Mouse (Mus musculus) C2C12 (cell line): Measurements from ENCODE around the gene Il4. TPM values are rescaled to one million over a fixed set of nuclear protein-coding genes. Genes with fewer than 3 reads are reported as not detected.

ENCODE experiments used
- H3K27me3 ChIP-seq: one replicate; pipeline ENCODE4 v1.6.1; 2011; ENCODE audit not compliant: control insufficient read depth, insufficient read depth, insufficient read length
- H3K36me3 ChIP-seq: one replicate; pipeline ENCODE4 v1.6.1; 2011; ENCODE audit not compliant: control insufficient read depth, insufficient read depth
- H3K4me3 ChIP-seq: one replicate; pipeline ENCODE4 v1.5.1; 2011; ENCODE audit warnings: mild to moderate bottlenecking, control low read depth; ENCODE audit not compliant: poor library complexity, insufficient read depth, severe bottlenecking
- H3K79me2 ChIP-seq: one replicate; pipeline ENCODE4 v1.6.1; 2011; ENCODE audit not compliant: control insufficient read depth, insufficient read depth
- H3K79me3 ChIP-seq: one replicate; pipeline ENCODE4 v1.6.1; 2011; ENCODE audit warnings: low read depth, control low read depth
- H3ac ChIP-seq: one replicate; pipeline ENCODE3; 2011; ENCODE audit warnings: low read depth; ENCODE audit not compliant: control insufficient read depth, insufficient read length
- CEBPB ChIP-seq: IDR thresholded peaks from one replicate; pipeline ENCODE4 v1.6.1; 2011; ENCODE audit warnings: low read depth, mild to moderate bottlenecking, control low read depth, moderate library complexity
- CTCF ChIP-seq: IDR thresholded peaks from one replicate; pipeline ENCODE4 v1.5.1; 2011; ENCODE audit not compliant: control insufficient read depth, insufficient read depth, insufficient read length
- FOSL1 ChIP-seq: IDR thresholded peaks from one replicate; pipeline ENCODE4 v1.8.0; 2011; ENCODE audit warnings: mild to moderate bottlenecking, low read length; ENCODE audit not compliant: poor library complexity, insufficient read depth, severe bottlenecking
- MAX ChIP-seq: IDR thresholded peaks from one replicate; pipeline ENCODE4 v1.6.1; 2011; ENCODE audit warnings: mild to moderate bottlenecking, control low read depth
- MYOD1 ChIP-seq: IDR thresholded peaks from one replicate; pipeline ENCODE4 v1.6.1; 2011; ENCODE audit warnings: low read depth; ENCODE audit not compliant: control insufficient read depth, insufficient read length
- MYOG ChIP-seq: IDR thresholded peaks from one replicate; pipeline ENCODE4 v1.6.1; 2011; ENCODE audit not compliant: control insufficient read depth, insufficient read length; ENCODE audit errors: extremely low read depth
- USF1 ChIP-seq: IDR thresholded peaks from one replicate; pipeline ENCODE4 v1.6.1; 2011; ENCODE audit warnings: low read depth, mild to moderate bottlenecking, control low read depth, moderate library complexity
- polyA plus RNA-seq: library from polyadenylated mRNA; unstranded; fragments of >200 nt; fragmentation: generic; extraction: Trizol; gene quantifications from one replicate; pipeline ENCODE4 v1.2.1, GENCODE M21; 2012; ENCODE audit warnings: missing spikeins

Gene Il4
- polyA plus RNA-seq, 1 experiment: not detected

GRCm38 (mm10) chr11:53637803-53638260, 19.4 kb upstream of the Il4 start:
- H3K79me3 ChIP-seq: no peaks in the 10 kb centered on the region
- H3K79me2 ChIP-seq: no peaks in the 10 kb centered on the region
- peaks cover 11% of the 10 kb centered on the region for H3K27me3 ChIP-seq
- H3ac ChIP-seq: no peak overlapping the region
- no peak overlapping the region for H3K4me3 ChIP-seq
- no peaks in the 10 kb centered on the region for H3K36me3 ChIP-seq
- TF ChIP-seq FOSL1: no peak
- no peak for TF ChIP-seq MYOD1
- no peak for TF ChIP-seq MAX
- TF ChIP-seq MYOG: no peak
- no peak for TF ChIP-seq CEBPB
- no peak for TF ChIP-seq CTCF
- no peak for TF ChIP-seq USF1

GRCm38 (mm10) chr11:53637046-53637802, 18.8 kb upstream of the Il4 start:
- Histone ChIP-seq H3K27me3 (peaks cover 11% of the 10 kb centered on the region), H3K79me3 (no peaks in the 10 kb centered on the region), H3K36me3 (no peaks in the 10 kb centered on the region), H3K4me3 (no peak overlapping the region), H3ac (no peak overlapping the region), H3K79me2 (no peaks in the 10 kb centered on the region)
- TF ChIP-seq MYOD1 (no peak), FOSL1 (no peak), CTCF (no peak), USF1 (no peak), CEBPB (no peak), MYOG (no peak), MAX (no peak)

- Histone ChIP-seq H3K79me3 (no peaks in the 10 kb centered on the region), H3ac (no peak overlapping the region), H3K4me3 (no peak overlapping the region)
Observed at GRCm38 (mm10) chr11:53636183-53636646, 17.7 kb upstream of the Il4 start.

GRCm38 (mm10) chr11:53635590-53636182, 17.2 kb upstream of the Il4 start:
- TF ChIP-seq FOSL1 (no peak), MYOD1 (no peak), CTCF (no peak), MAX (no peak), CEBPB (no peak), USF1 (no peak), MYOG (no peak)
- no peak overlapping the region for H3K4me3 ChIP-seq
- H3K79me3 ChIP-seq: no peaks in the 10 kb centered on the region
- no peaks in the 10 kb centered on the region for H3K36me3 ChIP-seq
- H3K27me3 ChIP-seq: peaks cover 10% of the 10 kb centered on the region
- no peaks in the 10 kb centered on the region for H3K79me2 ChIP-seq
- H3ac ChIP-seq: no peak overlapping the region

More at GRCm38 (mm10) chr11:53636183-53636646, 17.7 kb upstream of the Il4 start:
- Histone ChIP-seq H3K27me3 (peaks cover 11% of the 10 kb centered on the region), H3K36me3 (no peaks in the 10 kb centered on the region), H3K79me2 (no peaks in the 10 kb centered on the region)
- no peak for TF ChIP-seq USF1
- no peak for TF ChIP-seq MYOG
- no peak for TF ChIP-seq MYOD1
- TF ChIP-seq CEBPB: no peak
- no peak for TF ChIP-seq MAX
- TF ChIP-seq CTCF: no peak
- no peak for TF ChIP-seq FOSL1

- no peak within 1 kb of the TSS for H3K4me3 ChIP-seq
- TF ChIP-seq USF1: no peak
- TF ChIP-seq CEBPB: no peak
- no peak for TF ChIP-seq MAX
- TF ChIP-seq CTCF: no peak
- TF ChIP-seq MYOD1: no peak
- TF ChIP-seq MYOG: no peak
- TF ChIP-seq FOSL1: no peak
- H3K36me3 ChIP-seq: no peaks in the 10 kb centered on the region
- H3K79me3 ChIP-seq: no peaks in the 10 kb centered on the region
- H3K27me3 ChIP-seq: peaks cover 5% of the 10 kb centered on the region
- H3K79me2 ChIP-seq: no peaks in the 10 kb centered on the region
- H3ac ChIP-seq: no peak within 1 kb of the TSS
Observed at GRCm38 (mm10) chr11:53634556-53634955, 16.1 kb upstream of the Il4 start, which contains the start of gene Il13. Gene Il13 (minus strand): TSS chr11:53634702.

GRCm38 (mm10) chr11:53633644-53634043, 15.2 kb upstream of the Il4 start:
- no peak for TF ChIP-seq MYOD1
- TF ChIP-seq FOSL1: no peak
- TF ChIP-seq USF1: no peak
- TF ChIP-seq CEBPB: no peak
- TF ChIP-seq MYOG: no peak
- TF ChIP-seq CTCF: no peak
- no peak for TF ChIP-seq MAX
- no peaks in the 10 kb centered on the region for H3K79me2 ChIP-seq
- H3K4me3 ChIP-seq: no peak overlapping the region
- no peak overlapping the region for H3ac ChIP-seq
- no peaks in the 10 kb centered on the region for H3K36me3 ChIP-seq
- H3K27me3 ChIP-seq: peaks cover 5% of the 10 kb centered on the region
- H3K79me3 ChIP-seq: no peaks in the 10 kb centered on the region
